Mouse (Mus musculus): ENCODE measurements around the gene Oog3. TPM values are rescaled to one million over a fixed set of nuclear protein-coding genes. Genes with fewer than 3 reads are reported as not detected.

Oog3 gene
- not detected in 2 replicates for polyA plus RNA-seq (2015; fragmentation: Nextera tagmentation; extraction: Ambion mirVana)

- Histone ChIP-seq H3K36me3 (no peaks in the 10 kb centered on the region), H3K4me1 (replicated peaks) (no peaks in the 10 kb centered on the region), H3K27me3 (no peaks in the 10 kb centered on the region), H3K9me3 (peaks cover 72% of the 10 kb centered on the region), H3K4me3 (no peak within 1 kb of the TSS), H3K4me2 (no peak within 1 kb of the TSS), H3K27ac (no peak within 1 kb of the TSS), H3K9ac (no peak within 1 kb of the TSS)
- WGBS = 87% methylated on average over 1 of the region's 1 CpGs
- no peak for ATAC-seq (ENCODE audit: low FRiP score)
These were observed at the start of gene Oog3 for GRCm38 (mm10) chr4:144162563-144162962. TSS of gene Oog3 (minus strand) at chr4:144162663.

GRCm38 (mm10) chr4:144190419-144190818 is 28.0 kb upstream of the Oog3 start, which contains the start of gene Oog2:
TSS of gene Oog2 (plus strand) at chr4:144190719.
- Histone ChIP-seq H3K4me2 (no peak within 1 kb of the TSS), H3K4me3 (no peak within 1 kb of the TSS), H3K9me3 (peaks cover 40% of the 10 kb centered on the region), H3K27ac (no peak within 1 kb of the TSS), H3K4me1 (replicated peaks) (no peaks in the 10 kb centered on the region), H3K9ac (no peak within 1 kb of the TSS), H3K27me3 (no peaks in the 10 kb centered on the region), H3K36me3 (no peaks in the 10 kb centered on the region)
- 50% methylated on average over 1 of the region's 1 CpGs for WGBS
- ATAC-seq (ENCODE audit: low FRiP score) = no peak

Other genes starting within 250 kb of the Oog3 start
- not detected in 2 replicates for gene Pramef25, start 211.6 kb downstream of the Oog3 start, polyA plus RNA-seq (2015; fragmentation: Nextera tagmentation; extraction: Ambion mirVana)
- not detected in 2 replicates for gene Gm13101, start 195.7 kb downstream of the Oog3 start, polyA plus RNA-seq (2015; fragmentation: Nextera tagmentation; extraction: Ambion mirVana)
- gene Pramef17, start 168.3 kb downstream of the Oog3 start, polyA plus RNA-seq (2015; fragmentation: Nextera tagmentation; extraction: Ambion mirVana) = not detected in 2 replicates
- gene Pramel4, start 103.5 kb downstream of the Oog3 start, polyA plus RNA-seq (2015; fragmentation: Nextera tagmentation; extraction: Ambion mirVana) = not detected in 2 replicates
- not detected in 2 replicates for gene Gm13102, start 56.2 kb downstream of the Oog3 start, polyA plus RNA-seq (2015; fragmentation: Nextera tagmentation; extraction: Ambion mirVana)
- not detected in 2 replicates for gene Oog2, start 28.1 kb upstream of the Oog3 start, polyA plus RNA-seq (2015; fragmentation: Nextera tagmentation; extraction: Ambion mirVana)
- not detected in 2 replicates for gene C87977, start 50.7 kb upstream of the Oog3 start, polyA plus RNA-seq (2015; fragmentation: Nextera tagmentation; extraction: Ambion mirVana)
- gene Pramel5, start 117.8 kb upstream of the Oog3 start, polyA plus RNA-seq (2015; fragmentation: Nextera tagmentation; extraction: Ambion mirVana) = not detected in 2 replicates
- gene Gm13128, start 167.6 kb upstream of the Oog3 start, polyA plus RNA-seq (2015; fragmentation: Nextera tagmentation; extraction: Ambion mirVana) = not detected in 2 replicates
- not detected in 2 replicates for gene Gm13119, start 195.3 kb upstream of the Oog3 start, polyA plus RNA-seq (2015; fragmentation: Nextera tagmentation; extraction: Ambion mirVana)
- gene Pramef20, start 215.3 kb upstream of the Oog3 start, polyA plus RNA-seq (2015; fragmentation: Nextera tagmentation; extraction: Ambion mirVana) = not detected in 2 replicates
- gene Pramef12, start 245.8 kb upstream of the Oog3 start, polyA plus RNA-seq (2015; fragmentation: Nextera tagmentation; extraction: Ambion mirVana) = not detected in 2 replicates